Mouse (Mus musculus) heart, adult 2 months (tissue): ENCODE results near the gene Itgb2l. TPM values are rescaled to one million over a fixed set of nuclear protein-coding genes. Genes with fewer than 3 reads are reported as not detected.
A peak's percentile ranks its signal among the peaks of the same experiment; 100 is the strongest.
"Not testable (repeated sequence)": the region's sequence is repeated elsewhere in the genome, so short reads cannot be mapped to it uniquely, and the experiment has no call there.

Source experiments
- DNase-seq, 2 experiments: peaks; one replicate each; pipeline ENCODE4 v3.0.0; 2021
- H3K27ac ChIP-seq: fragments of 200-600 bp; 2 replicates; pipeline ENCODE4 v1.8.1; 2022
- H3K27me3 ChIP-seq: fragments of 200-500 bp; 2 replicates; pipeline ENCODE4 v1.6.1; 2012; ENCODE audit warnings: mild to moderate bottlenecking, low read length, inconsistent platforms, mixed read lengths; ENCODE audit not compliant: control insufficient read depth, insufficient read depth
- H3K36me3 ChIP-seq: fragments of 200-500 bp; 2 replicates; pipeline ENCODE4 v1.6.1; 2012; ENCODE audit warnings: low read length, inconsistent platforms; ENCODE audit not compliant: control insufficient read depth, insufficient read depth
- H3K4me1 ChIP-seq: fragments of 200-500 bp; 2 replicates; pipeline ENCODE4 v1.6.1; 2011; ENCODE audit warnings: low read length; ENCODE audit not compliant: control insufficient read depth, insufficient read depth
- H3K4me3 ChIP-seq: fragments of 200-600 bp; 2 replicates; pipeline ENCODE4 v1.8.1; 2022
- H3K79me2 ChIP-seq: fragments of 200-500 bp; replicated peaks from 2 replicates; pipeline ENCODE4 v1.6.1; 2012; ENCODE audit warnings: mild to moderate bottlenecking, inconsistent platforms, low read length, moderate library complexity, mixed read lengths; ENCODE audit not compliant: control insufficient read depth, insufficient read depth
- H3K9ac ChIP-seq: fragments of 200-500 bp; 2 replicates; pipeline ENCODE4 v1.6.1; 2012; ENCODE audit warnings: low read depth, mild to moderate bottlenecking, control low read depth, inconsistent platforms, low read length, mixed read lengths
- CTCF ChIP-seq: fragments of 200-600 bp; IDR thresholded peaks from 2 replicates; pipeline ENCODE4 v1.8.1; 2022; ENCODE audit warnings: antibody characterized with exemption, mild to moderate bottlenecking, moderate library complexity
- EP300 ChIP-seq: fragments of 200-500 bp; IDR thresholded peaks from 2 replicates; pipeline ENCODE4 v1.6.1; 2011; ENCODE audit warnings: low read depth, low read length, control low read depth; ENCODE audit not compliant: insufficient read depth
- POLR2A ChIP-seq: fragments of 200-500 bp; IDR thresholded peaks from 2 replicates; pipeline ENCODE4 v1.6.1; 2011; ENCODE audit warnings: mild to moderate bottlenecking, low read depth, low read length, control low read depth; ENCODE audit not compliant: insufficient read depth
- WGBS: fragments of 180-500 bp; shearing (Covaris S2); methylation state at CpG from one replicate; pipeline ENCODE4 v1.1.7; 2018; 5-methylcytosine and 5-hydroxymethylcytosine counted together
- intact Hi-C: fragments of 180-260 bp; cut with DNase I; formaldehyde crosslinking; loops from one replicate; pipeline ENCODE4 v1.15.1; 2025
- polyA plus RNA-seq: library from polyadenylated mRNA; depleted of rRNA; stranded (reverse); fragments of >200 nt; gene quantifications from 2 replicates; pipeline ENCODE4 v1.2.3, GENCODE M21; 2012
- total RNA-seq, 2 experiments: library from RNA; stranded (reverse); gene quantifications; 2 replicates each; pipeline ENCODE4 v1.2.3; 2021

The Itgb2l gene
- total and polyA plus RNA-seq, 3 experiments = not detected

DNA sequence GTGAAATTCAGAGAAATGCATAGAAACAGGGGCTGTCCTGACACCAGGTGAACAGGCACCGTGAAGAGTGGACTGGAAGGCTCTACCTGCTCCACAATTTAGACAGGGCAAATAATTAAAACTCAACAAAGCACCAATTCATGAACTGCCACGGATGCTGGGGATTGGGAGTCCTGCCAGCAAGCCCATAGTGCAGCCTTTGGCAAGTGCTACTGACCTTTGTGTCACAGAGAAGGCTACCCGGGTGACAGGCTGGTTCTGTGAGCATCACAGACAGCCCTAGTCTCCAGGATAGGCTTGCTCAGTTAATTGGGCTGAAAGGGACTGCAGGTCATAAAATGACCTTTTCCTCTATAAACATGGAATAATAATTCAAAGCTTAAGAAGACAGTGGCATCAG, 17.4 kb upstream of the Itgb2l start:
- TF ChIP-seq CTCF = no peak
- no peak for TF ChIP-seq POLR2A
- TF ChIP-seq EP300 = no peak
- WGBS = 57% methylated on average over 3 of the region's 3 CpGs
- H3K36me3 ChIP-seq = no peaks in the 10 kb centered on the region
- no peaks in the 10 kb centered on the region for H3K27me3 ChIP-seq
- no peak for DNase-seq
- intact Hi-C loops = no loop called here
- H3K79me2 ChIP-seq = no peaks in the 10 kb centered on the region
- H3K4me3 ChIP-seq = no peak overlapping the region
- H3K27ac ChIP-seq = no peak overlapping the region
- no peak overlapping the region for H3K9ac ChIP-seq
- no peaks in the 10 kb centered on the region for H3K4me1 ChIP-seq

DNA sequence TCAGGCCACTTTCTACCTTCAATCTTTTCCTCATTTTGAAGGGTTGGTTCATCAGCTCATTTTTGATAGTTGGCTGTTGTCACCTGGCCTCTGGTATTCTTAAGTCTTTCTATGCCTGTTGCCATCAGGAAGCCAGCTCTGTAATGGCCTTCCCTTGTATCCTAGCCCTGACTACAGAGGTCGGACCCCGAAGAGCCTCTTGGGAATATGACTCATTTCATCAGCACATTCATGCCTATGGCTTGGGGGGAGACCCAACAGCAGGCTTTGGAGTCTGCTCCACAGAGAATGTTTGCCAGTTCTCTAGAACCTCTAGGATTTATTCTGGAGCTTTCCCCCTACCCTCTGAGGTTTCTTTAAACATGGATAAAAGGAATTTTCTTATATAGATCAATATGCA, 15.9 kb upstream of the Itgb2l start:
- intact Hi-C loops = no loop called here
- TF ChIP-seq CTCF (no peak), EP300 (no peak), POLR2A (no peak)
- Histone ChIP-seq H3K4me1 (no peaks in the 10 kb centered on the region), H3K27ac (no peak overlapping the region), H3K36me3 (no peaks in the 10 kb centered on the region), H3K4me3 (no peak overlapping the region), H3K9ac (no peak overlapping the region), H3K79me2 (no peaks in the 10 kb centered on the region), H3K27me3 (no peaks in the 10 kb centered on the region)
- no peak for DNase-seq
- WGBS = 72% methylated on average over 2 of the region's 2 CpGs

DNA sequence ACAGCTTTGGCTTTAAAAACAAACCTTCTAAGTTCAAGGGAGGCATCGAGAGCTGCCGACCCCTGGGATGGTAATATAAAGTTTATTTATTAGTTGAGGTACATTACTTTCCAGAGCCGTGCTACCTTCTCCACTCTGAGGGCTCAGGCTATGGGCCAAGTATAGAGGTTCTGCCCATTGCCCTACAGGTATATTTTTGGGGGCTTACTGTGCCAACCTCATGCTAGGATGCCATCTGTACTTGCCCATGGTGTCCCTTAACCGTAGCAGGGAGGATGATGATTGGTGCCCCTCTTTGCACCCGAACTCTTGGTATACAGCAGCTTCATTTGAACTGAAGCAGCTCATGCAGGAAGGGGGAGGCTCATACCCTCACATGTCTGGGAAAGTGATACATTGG, 14.2 kb upstream of the Itgb2l start:
- TF ChIP-seq EP300 (no peak), CTCF (no peak), POLR2A (no peak)
- Histone ChIP-seq H3K4me3 (no peak overlapping the region), H3K79me2 (no peaks in the 10 kb centered on the region), H3K9ac (no peak overlapping the region), H3K36me3 (no peaks in the 10 kb centered on the region), H3K27me3 (no peaks in the 10 kb centered on the region), H3K4me1 (no peaks in the 10 kb centered on the region), H3K27ac (no peak overlapping the region)
- no peak for DNase-seq
- intact Hi-C loops = no loop called here
- WGBS = 80% methylated on average over 5 of the region's 5 CpGs

GRCm38 (mm10) chr16:96454086-96454485, 10.7 kb upstream of the Itgb2l start:
- TF ChIP-seq EP300 = no peak
- TF ChIP-seq POLR2A = no peak
- TF ChIP-seq CTCF = no peak
- Histone ChIP-seq H3K79me2 (no peaks in the 10 kb centered on the region), H3K9ac (no peak overlapping the region), H3K36me3 (no peaks in the 10 kb centered on the region), H3K27ac (no peak overlapping the region), H3K4me3 (no peak overlapping the region), H3K27me3 (no peaks in the 10 kb centered on the region), H3K4me1 (no peaks in the 10 kb centered on the region)
- intact Hi-C loops = no loop called here
- no peak for DNase-seq

- H3K27ac ChIP-seq, H3K79me2 ChIP-seq, intact Hi-C loops, H3K27me3 ChIP-seq, H3K9ac ChIP-seq, H3K4me1 ChIP-seq, H3K36me3 ChIP-seq, H3K4me3 ChIP-seq: not testable (repeated sequence)
- peak in 1 of 2 experiments; percentile 28 for DNase-seq
- 93% methylated on average over 16 of the region's 16 CpGs for WGBS
These were observed 7.5 kb upstream of the Itgb2l start for GRCm38 (mm10) chr16:96450871-96451270.

- TF ChIP-seq CTCF (no peak), POLR2A (no peak), EP300 (no peak)
- no peak overlapping the region for H3K9ac ChIP-seq
- no peaks in the 10 kb centered on the region for H3K36me3 ChIP-seq
- 60% methylated on average over 3 of the region's 3 CpGs for WGBS
- intact Hi-C loops = no loop called here
- no peaks in the 10 kb centered on the region for H3K27me3 ChIP-seq
- H3K79me2 ChIP-seq = no peaks in the 10 kb centered on the region
- H3K4me3 ChIP-seq = no peak overlapping the region
- H3K4me1 ChIP-seq = no peaks in the 10 kb centered on the region
- DNase-seq = no peak
- H3K27ac ChIP-seq = no peak overlapping the region
These were observed 1.6 kb downstream of the Itgb2l start for GRCm38 (mm10) chr16:96441826-96442225.

- Histone ChIP-seq H3K4me1 (no peaks in the 10 kb centered on the region), H3K79me2 (no peaks in the 10 kb centered on the region), H3K4me3 (no peak overlapping the region), H3K36me3 (no peaks in the 10 kb centered on the region), H3K27me3 (no peaks in the 10 kb centered on the region), H3K9ac (no peak overlapping the region), H3K27ac (no peak overlapping the region)
- TF ChIP-seq POLR2A (no peak), EP300 (no peak), CTCF (no peak)
- no peak for DNase-seq
- intact Hi-C loops = no loop called here
- 90% methylated on average over 8 of the region's 8 CpGs for WGBS
These were observed 2.5 kb downstream of the Itgb2l start for GRCm38 (mm10) chr16:96440871-96441270.
